Mouse (Mus musculus) thymus, adult 2 months (tissue): ENCODE measurements at regions not wholly inside any gene's neighbourhood (a gene's known extent, or its start where the extent isn't known, plus 50 kb on each side); places are given as distances from the start of the nearest gene placed in this dataset.

Experiments
- DNase-seq: peaks from one replicate; pipeline ENCODE4 v3.0.0; 2021
- H3K27ac ChIP-seq: fragments of 200-500 bp; 2 replicates; pipeline ENCODE4 v1.5.1; 2012; ENCODE audit warnings: low read length, control low read depth; ENCODE audit not compliant: control insufficient read depth, insufficient read depth
- H3K27me3 ChIP-seq: fragments of 200-500 bp; 2 replicates; pipeline ENCODE4 v1.6.1; 2012; ENCODE audit warnings: mild to moderate bottlenecking, low read length, moderate library complexity, mixed read lengths; ENCODE audit not compliant: control insufficient read depth, insufficient read depth
- H3K36me3 ChIP-seq: fragments of 200-500 bp; 2 replicates; pipeline ENCODE4 v1.6.1; 2012; ENCODE audit warnings: mild to moderate bottlenecking, low read length, moderate library complexity; ENCODE audit not compliant: control insufficient read depth, insufficient read depth
- H3K4me1 ChIP-seq: fragments of 200-500 bp; replicated peaks from 2 replicates; pipeline ENCODE4 v1.6.1; 2012; ENCODE audit warnings: low read length; ENCODE audit not compliant: control insufficient read depth, insufficient read depth
- H3K4me3 ChIP-seq: fragments of 200-500 bp; 2 replicates; pipeline ENCODE4 v1.5.1; 2012; ENCODE audit warnings: mild to moderate bottlenecking, low read length, control low read depth, moderate library complexity; ENCODE audit not compliant: control insufficient read depth, insufficient read depth
- CTCF ChIP-seq: fragments of 200-500 bp; IDR thresholded peaks from 2 replicates; pipeline ENCODE4 v1.5.1; 2012; ENCODE audit warnings: mild to moderate bottlenecking, control low read depth, low read length, moderate library complexity, borderline replicate concordance; ENCODE audit not compliant: control insufficient read depth, poor library complexity, insufficient read depth; ENCODE audit errors: extremely low read depth
- POLR2A ChIP-seq: fragments of 200-500 bp; IDR thresholded peaks from 2 replicates; pipeline ENCODE4 v1.6.1; 2012; ENCODE audit warnings: mild to moderate bottlenecking, low read length, control low read depth, moderate library complexity; ENCODE audit not compliant: control insufficient read depth, poor library complexity, insufficient read depth; ENCODE audit errors: extremely low read depth
- WGBS: fragments of 180-500 bp; shearing (Covaris S2); methylation state at CpG from one replicate; pipeline ENCODE4 v1.1.7; 2018; 5-methylcytosine and 5-hydroxymethylcytosine counted together

DNA sequence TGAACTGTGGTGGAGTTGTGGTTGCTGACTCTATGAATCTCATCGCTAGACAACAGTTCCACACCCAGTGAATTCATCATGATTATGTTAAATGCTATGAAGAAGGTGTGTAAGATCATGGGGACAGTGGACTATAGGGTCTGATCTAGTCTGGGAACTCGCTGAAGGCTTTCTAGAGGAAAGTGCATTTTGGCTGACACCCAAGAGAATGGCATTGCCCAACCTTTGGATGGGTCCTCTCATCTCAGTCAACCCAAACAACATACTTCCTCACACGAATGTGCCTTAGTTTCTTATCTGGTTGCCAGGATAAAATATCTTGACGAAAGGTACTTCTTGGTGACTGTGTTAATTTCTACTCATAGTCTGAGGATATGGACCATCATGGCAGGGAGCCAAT lies 112.9 kb upstream of the Ado start:
- Histone ChIP-seq H3K4me1 (peaks cover 5% of the 10 kb centered on the region; the same call in 1 of the 2 replicates), H3K27ac (no peak overlapping the region), H3K36me3 (no peaks in the 10 kb centered on the region), H3K4me3 (no peak overlapping the region), H3K27me3 (no peaks in the 10 kb centered on the region)
- no peak for TF ChIP-seq CTCF
- TF ChIP-seq POLR2A, result no peak
- 89% methylated on average over 4 of the region's 4 CpGs for WGBS
- DNase-seq, result no peak

GRCm38 (mm10) chr10:67658005-67658545 lies 109.3 kb upstream of the Ado start:
- Histone ChIP-seq H3K4me3 (no peak overlapping the region), H3K27ac (no peak overlapping the region), H3K36me3 (no peaks in the 10 kb centered on the region), H3K4me1 (peaks cover 5% of the 10 kb centered on the region; the same call in 1 of the 2 replicates), H3K27me3 (no peaks in the 10 kb centered on the region)
- TF ChIP-seq POLR2A (no peak), CTCF (no peak)
- no peak for DNase-seq
- 17% methylated on average over 4 of the region's 4 CpGs for WGBS

GRCm38 (mm10) chr10:67657305-67657704 lies 108.5 kb upstream of the Ado start:
- Histone ChIP-seq H3K4me1 (peaks cover 5% of the 10 kb centered on the region; the same call in 1 of the 2 replicates), H3K27ac (no peak overlapping the region), H3K27me3 (no peaks in the 10 kb centered on the region), H3K36me3 (no peaks in the 10 kb centered on the region), H3K4me3 (no peak overlapping the region)
- no peak for DNase-seq
- WGBS, result 53% methylated on average over 2 of the region's 2 CpGs
- TF ChIP-seq POLR2A, result no peak
- no peak for TF ChIP-seq CTCF

GRCm38 (mm10) chr10:67654518-67654917 lies 105.8 kb upstream of the Ado start:
- WGBS, result 94% methylated on average over 10 of the region's 10 CpGs
- no peak for DNase-seq
- Histone ChIP-seq H3K27me3 (no peaks in the 10 kb centered on the region), H3K4me1 (peaks cover 5% of the 10 kb centered on the region; the same call in 1 of the 2 replicates), H3K36me3 (no peaks in the 10 kb centered on the region), H3K4me3 (no peak overlapping the region), H3K27ac (no peak overlapping the region)
- no peak for TF ChIP-seq CTCF
- TF ChIP-seq POLR2A, result no peak

GRCm38 (mm10) chr10:67652300-67652699 lies 103.5 kb upstream of the Ado start:
- Histone ChIP-seq H3K27ac (no peak overlapping the region), H3K4me1 (peaks cover 9% of the 10 kb centered on the region), H3K4me3 (no peak overlapping the region), H3K27me3 (no peaks in the 10 kb centered on the region), H3K36me3 (no peaks in the 10 kb centered on the region)
- no peak for TF ChIP-seq POLR2A
- TF ChIP-seq CTCF, result no peak
- DNase-seq, result no peak
- WGBS, result 78% methylated on average over 3 of the region's 3 CpGs

GRCm38 (mm10) chr10:67651386-67651785 lies 102.6 kb upstream of the Ado start:
- 38% methylated on average over 2 of the region's 2 CpGs for WGBS
- H3K4me3 ChIP-seq, result no peak overlapping the region
- TF ChIP-seq POLR2A (no peak), CTCF (no peak)
- H3K36me3 ChIP-seq, result no peaks in the 10 kb centered on the region
- DNase-seq, result no peak
- no peak overlapping the region for H3K27ac ChIP-seq
- peaks cover 11% of the 10 kb centered on the region for H3K4me1 ChIP-seq
- no peaks in the 10 kb centered on the region for H3K27me3 ChIP-seq
